Mouse (Mus musculus): ENCODE results near the gene Tm2d3. TPM values are rescaled to one million over a fixed set of nuclear protein-coding genes. Genes with fewer than 3 reads are reported as not detected.

Gene Tm2d3
- 10 to 100 TPM; 29.6 to 33.9 TPM for total RNA-seq (2021)

- intact Hi-C loops (cut with DNase I), result loop anchor here (5.0 kb wide), 1 partner anchor 371 kb away; no protein-coding TSS in a partner anchor
- no peak for DNase-seq (ENCODE audit: extremely low spot score in 1 of 2, low spot score in 2 of 2)
Observed at GRCm38 (mm10) chr7:65690869-65691268, at the start of gene Tm2d3. TSS of gene Tm2d3 (plus strand) at chr7:65691169.

- DNase-seq (ENCODE audit: extremely low spot score in 1 of 2, low spot score in 2 of 2), result no peak
- intact Hi-C loops (cut with DNase I), result loop anchor here (10.0 kb wide), 1 partner anchor 488 kb away; the partner anchor contains the start of gene Fam189a1
Observed at GRCm38 (mm10) chr7:65642371-65643304, 48.3 kb upstream of the Tm2d3 start.

- no peak for DNase-seq (ENCODE audit: extremely low spot score in 1 of 2, low spot score in 2 of 2)
- intact Hi-C loops (cut with DNase I), result loop anchor here (10.0 kb wide), 1 partner anchor 489 kb away; the partner anchor contains the start of gene Fam189a1
Observed at GRCm38 (mm10) chr7:65643861-65644421, 47.0 kb upstream of the Tm2d3 start.

GRCm38 (mm10) chr7:65644643-65645351, 46.2 kb upstream of the Tm2d3 start, which contains the start of gene Tarsl2:
TSS of gene Tarsl2 (plus strand) at chr7:65644898.
- peak; percentile 92 to 96 for DNase-seq (ENCODE audit: extremely low spot score in 1 of 2, low spot score in 2 of 2)
- intact Hi-C loops (cut with DNase I), result loop anchor here (10.0 kb wide), 1 partner anchor 490 kb away; the partner anchor contains the start of gene Fam189a1

GRCm38 (mm10) chr7:65645996-65646395, 45.0 kb upstream of the Tm2d3 start:
- no peak for DNase-seq (ENCODE audit: extremely low spot score in 1 of 2, low spot score in 2 of 2)
- intact Hi-C loops (cut with DNase I), result loop anchor here (10.0 kb wide), 1 partner anchor 491 kb away; the partner anchor contains the start of gene Fam189a1

- intact Hi-C loops (cut with DNase I), result no loop called here
- DNase-seq (ENCODE audit: extremely low spot score in 1 of 2, low spot score in 2 of 2), result no peak
Observed at GRCm38 (mm10) chr7:65650662-65651061, 40.3 kb upstream of the Tm2d3 start.

- intact Hi-C loops (cut with DNase I), result no loop called here
Observed at GRCm38 (mm10) chr7:65657490-65658120, 33.4 kb upstream of the Tm2d3 start.

GRCm38 (mm10) chr7:65663225-65663790, 27.7 kb upstream of the Tm2d3 start:
- DNase-seq (ENCODE audit: extremely low spot score in 1 of 2, low spot score in 2 of 2), result no peak
- intact Hi-C loops (cut with DNase I), result no loop called here

More at GRCm38 (mm10) chr7:65657490-65658120, 33.4 kb upstream of the Tm2d3 start:
- DNase-seq (ENCODE audit: extremely low spot score in 1 of 2, low spot score in 2 of 2), result no peak

- intact Hi-C loops (cut with DNase I), result no loop called here
- no peak for DNase-seq (ENCODE audit: extremely low spot score in 1 of 2, low spot score in 2 of 2)
Observed at GRCm38 (mm10) chr7:65663886-65664285, 27.1 kb upstream of the Tm2d3 start.

GRCm38 (mm10) chr7:65667491-65667890, 23.5 kb upstream of the Tm2d3 start:
- DNase-seq (ENCODE audit: extremely low spot score in 1 of 2, low spot score in 2 of 2), result no peak
- intact Hi-C loops (cut with DNase I), result no loop called here

GRCm38 (mm10) chr7:65678050-65678449, 12.9 kb upstream of the Tm2d3 start:
- DNase-seq (ENCODE audit: extremely low spot score in 1 of 2, low spot score in 2 of 2), result no peak
- intact Hi-C loops (cut with DNase I), result no loop called here

GRCm38 (mm10) chr7:65678900-65679595, 11.9 kb upstream of the Tm2d3 start:
- no peak for DNase-seq (ENCODE audit: extremely low spot score in 1 of 2, low spot score in 2 of 2)
- intact Hi-C loops (cut with DNase I), result no loop called here

- no peak for DNase-seq (ENCODE audit: extremely low spot score in 1 of 2, low spot score in 2 of 2)
- intact Hi-C loops (cut with DNase I), result no loop called here
Observed at GRCm38 (mm10) chr7:65681166-65681565, 9.8 kb upstream of the Tm2d3 start.

GRCm38 (mm10) chr7:65684256-65684835, 6.6 kb upstream of the Tm2d3 start:
- intact Hi-C loops (cut with DNase I), result no loop called here
- no peak for DNase-seq (ENCODE audit: extremely low spot score in 1 of 2, low spot score in 2 of 2)

GRCm38 (mm10) chr7:65686664-65687063, 4.3 kb upstream of the Tm2d3 start:
- DNase-seq (ENCODE audit: extremely low spot score in 1 of 2, low spot score in 2 of 2), result no peak
- intact Hi-C loops (cut with DNase I), result no loop called here

GRCm38 (mm10) chr7:65691929-65692605, 1.1 kb downstream of the Tm2d3 start:
- intact Hi-C loops (cut with DNase I), result loop anchor here (5.0 kb wide), 1 partner anchor 370 kb away; no protein-coding TSS in a partner anchor
- DNase-seq (ENCODE audit: extremely low spot score in 1 of 2, low spot score in 2 of 2), result no peak

- intact Hi-C loops (cut with DNase I), result loop anchor here (5.0 kb wide), 1 partner anchor 369 kb away; no protein-coding TSS in a partner anchor
- peak in 1 of 2 experiments; percentile 41 for DNase-seq (ENCODE audit: extremely low spot score in 1 of 2, low spot score in 2 of 2)
Observed at GRCm38 (mm10) chr7:65692883-65693282, 1.9 kb downstream of the Tm2d3 start.

Data from left cerebral cortex, postnatal 10 days (tissue).